Mouse (Mus musculus) intestine, embryonic 15.5 days (tissue): Measurements from ENCODE around the gene Pnpla7. TPM values are rescaled to one million over a fixed set of nuclear protein-coding genes. Genes with fewer than 3 reads are reported as not detected.
A peak's percentile ranks its signal among the peaks of the same experiment; 100 is the strongest.

ENCODE experiments used
- ATAC-seq: fragments of 200-750 bp; cut with Nextera tagmentation; 2 replicates; pipeline ENCODE4 v1.8.0; 2017; ENCODE audit warnings: moderate TSS enrichment, moderate library complexity
- H3K27ac ChIP-seq: fragments of 300-500 bp; sonication (generic); 2 replicates; pipeline ENCODE4 v1.5.1; 2015; ENCODE audit warnings: mild to moderate bottlenecking, inconsistent platforms
- H3K27me3 ChIP-seq: fragments of 300-500 bp; sonication (generic); replicated peaks from 2 replicates; pipeline ENCODE4 v1.6.1; 2015; ENCODE audit warnings: inconsistent platforms
- H3K36me3 ChIP-seq: fragments of 300-500 bp; sonication (generic); 2 replicates; pipeline ENCODE4 v1.6.1; 2015; ENCODE audit warnings: inconsistent platforms
- H3K4me1 ChIP-seq: fragments of 300-500 bp; sonication (generic); replicated peaks from 2 replicates; pipeline ENCODE4 v1.6.1; 2015; ENCODE audit warnings: inconsistent platforms
- H3K4me2 ChIP-seq: fragments of 300-500 bp; sonication (generic); replicated peaks from 2 replicates; pipeline ENCODE4 v1.6.1; 2015; ENCODE audit warnings: mild to moderate bottlenecking, inconsistent platforms
- H3K4me3 ChIP-seq: fragments of 300-500 bp; sonication (generic); replicated peaks from 2 replicates; pipeline ENCODE4 v1.5.1; 2015; ENCODE audit warnings: inconsistent platforms
- H3K9ac ChIP-seq: fragments of 300-500 bp; sonication (generic); 2 replicates; pipeline ENCODE4 v1.6.1; 2015; ENCODE audit warnings: inconsistent platforms
- H3K9me3 ChIP-seq: fragments of 300-500 bp; sonication (generic); 2 replicates; pipeline ENCODE4 v1.6.1; 2016; ENCODE audit warnings: inconsistent platforms
- whole genome bisulfite sequencing: fragments of 180-500 bp; shearing (Covaris S2); methylation state at CpG from one replicate; pipeline ENCODE4 v1.1.7; 2015; 5-methylcytosine and 5-hydroxymethylcytosine counted together
- polyA plus RNA-seq: library from polyadenylated mRNA; unstranded; fragments of >200 nt; fragmentation: Nextera tagmentation; extraction: Ambion mirVana; gene quantifications from 2 replicates; pipeline ENCODE4 v1.2.1, GENCODE M21; 2015

Gene Pnpla7
- polyA plus RNA-seq, 1 experiment from 2014 or later, result 7.7 TPM

DNA sequence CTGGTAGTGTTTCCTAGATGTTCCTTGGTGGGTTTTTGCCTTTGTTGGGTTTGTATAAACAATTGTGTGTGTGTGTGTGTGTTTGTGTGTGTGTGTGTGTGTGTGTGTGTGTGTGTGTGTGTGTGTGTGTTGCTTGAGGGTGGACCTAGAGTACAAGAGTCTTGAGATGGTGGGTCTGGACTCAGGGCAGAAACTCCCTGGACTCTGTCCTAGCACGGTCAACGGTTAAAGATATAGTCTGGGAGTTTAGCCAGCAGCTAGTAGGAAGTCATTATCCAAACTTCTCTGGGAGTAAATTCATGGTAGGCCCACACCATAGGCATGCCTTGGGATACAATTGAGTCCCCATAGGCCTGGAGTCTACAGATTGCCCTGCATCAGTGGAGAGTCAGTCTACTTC is 112.0 kb downstream of the Pnpla7 start:
- Histone ChIP-seq H3K27ac (no peak overlapping the region), H3K9me3 (no peaks in the 10 kb centered on the region), H3K9ac (no peak overlapping the region), H3K4me2 (no peak overlapping the region), H3K36me3 (no peaks in the 10 kb centered on the region), H3K27me3 (no peaks in the 10 kb centered on the region), H3K4me1 (no peaks in the 10 kb centered on the region), H3K4me3 (no peak overlapping the region)
- WGBS, result 85% methylated on average over 2 of the region's 2 CpGs
- ATAC-seq, result no peak

GRCm38 (mm10) chr2:25088636-25089035 is 112.8 kb downstream of the Pnpla7 start:
- no peak overlapping the region for H3K9ac ChIP-seq
- no peaks in the 10 kb centered on the region for H3K4me1 ChIP-seq
- no peaks in the 10 kb centered on the region for H3K9me3 ChIP-seq
- no peaks in the 10 kb centered on the region for H3K36me3 ChIP-seq
- no peak overlapping the region for H3K4me2 ChIP-seq
- no peak for ATAC-seq
- H3K27ac ChIP-seq, result no peak overlapping the region
- no peaks in the 10 kb centered on the region for H3K27me3 ChIP-seq
- 85% methylated on average over 3 of the region's 3 CpGs for WGBS
- no peak overlapping the region for H3K4me3 ChIP-seq

GRCm38 (mm10) chr2:25094785-25095108 is 118.9 kb downstream of the Pnpla7 start:
- Histone ChIP-seq H3K9ac (no peak overlapping the region), H3K27ac (0 out of 2 replicates have a peak overlapping the region, but pooled peaks have one; percentile 37), H3K4me1 (peaks cover 16% of the 10 kb centered on the region; the same call in 1 of the 2 replicates), H3K27me3 (no peaks in the 10 kb centered on the region), H3K4me2 (peak overlapping the region; percentile 59), H3K9me3 (no peaks in the 10 kb centered on the region), H3K4me3 (peak overlapping the region; percentile 30), H3K36me3 (no peaks in the 10 kb centered on the region)
- 46% methylated on average over 17 of the region's 17 CpGs for WGBS
- ATAC-seq, result peak; percentile 61

GRCm38 (mm10) chr2:25095109-25095850 is 119.4 kb downstream of the Pnpla7 start, which contains the start of gene Noxa1:
TSS of gene Noxa1 (minus strand) at chr2:25095149.
- 0 out of 2 replicates have a peak within 1 kb of the TSS, but pooled peaks have one; percentile 37 for H3K27ac ChIP-seq
- H3K4me1 ChIP-seq, result peaks cover 16% of the 10 kb centered on the region; the same call in 1 of the 2 replicates
- H3K9me3 ChIP-seq, result no peaks in the 10 kb centered on the region
- ATAC-seq, result peak; percentile 92
- H3K4me2 ChIP-seq, result peak within 1 kb of the TSS; percentile 59
- WGBS, result 40% methylated on average over 28 of the region's 28 CpGs
- H3K4me3 ChIP-seq, result peak within 1 kb of the TSS; percentile 30
- peak within 1 kb of the TSS; percentile 8; the same call in 1 of the 2 replicates for H3K9ac ChIP-seq
- H3K27me3 ChIP-seq, result no peaks in the 10 kb centered on the region
- no peaks in the 10 kb centered on the region for H3K36me3 ChIP-seq

GRCm38 (mm10) chr2:25098005-25098615 is 122.3 kb downstream of the Pnpla7 start:
- no peak for ATAC-seq
- no peaks in the 10 kb centered on the region for H3K36me3 ChIP-seq
- H3K9me3 ChIP-seq, result no peaks in the 10 kb centered on the region
- H3K4me2 ChIP-seq, result no peak overlapping the region
- H3K9ac ChIP-seq, result no peak overlapping the region
- 66% methylated on average over 3 of the region's 3 CpGs for WGBS
- H3K4me3 ChIP-seq, result no peak overlapping the region
- H3K27me3 ChIP-seq, result no peaks in the 10 kb centered on the region
- no peak overlapping the region for H3K27ac ChIP-seq
- H3K4me1 ChIP-seq, result peaks cover 16% of the 10 kb centered on the region; the same call in 1 of the 2 replicates

DNA sequence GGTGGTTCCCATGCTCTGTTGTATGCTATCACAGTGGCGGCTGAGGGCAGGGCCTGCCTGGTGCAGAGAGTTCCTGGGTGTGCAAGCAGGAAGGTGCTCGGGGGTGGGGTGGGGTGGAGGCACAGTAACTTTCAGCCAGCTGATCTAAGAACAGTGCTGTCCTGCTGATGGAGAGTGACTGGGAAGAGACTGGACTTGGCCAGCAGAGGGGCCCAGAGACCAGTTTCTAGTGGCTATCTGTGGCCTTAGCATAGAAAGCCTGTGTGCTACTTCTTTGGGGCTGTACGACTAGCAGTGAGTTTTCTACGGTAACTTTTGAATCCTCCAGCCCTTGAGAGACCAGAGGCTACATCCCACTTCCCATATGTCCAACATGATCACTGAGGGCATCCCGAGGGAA is 123.1 kb downstream of the Pnpla7 start:
- peak; percentile 17; the same call in 1 of the 2 replicates for ATAC-seq
- Histone ChIP-seq H3K27me3 (no peaks in the 10 kb centered on the region), H3K4me3 (no peak overlapping the region), H3K9me3 (no peaks in the 10 kb centered on the region), H3K27ac (no peak overlapping the region), H3K9ac (no peak overlapping the region), H3K36me3 (no peaks in the 10 kb centered on the region), H3K4me1 (peaks cover 16% of the 10 kb centered on the region; the same call in 1 of the 2 replicates), H3K4me2 (no peak overlapping the region)
- 46% methylated on average over 5 of the region's 5 CpGs for WGBS

- H3K27ac ChIP-seq, result no peak overlapping the region
- no peaks in the 10 kb centered on the region for H3K36me3 ChIP-seq
- no peak overlapping the region for H3K4me3 ChIP-seq
- peaks cover 15% of the 10 kb centered on the region; the same call in 1 of the 2 replicates for H3K4me1 ChIP-seq
- H3K9ac ChIP-seq, result no peak overlapping the region
- H3K27me3 ChIP-seq, result no peaks in the 10 kb centered on the region
- 77% methylated on average over 3 of the region's 3 CpGs for WGBS
- ATAC-seq, result no peak
- H3K9me3 ChIP-seq, result no peaks in the 10 kb centered on the region
- H3K4me2 ChIP-seq, result no peak overlapping the region
Measured at GRCm38 (mm10) chr2:25099703-25100102, 123.9 kb downstream of the Pnpla7 start.

Other genes starting within 250 kb of the Pnpla7 start
- 0.70 and 1.2 TPM in 2 replicates for gene Cacna1b, start 212.9 kb upstream of the Pnpla7 start, polyA plus RNA-seq
- gene Ehmt1, start 56.4 kb upstream of the Pnpla7 start, polyA plus RNA-seq, result 71.7 and 72.4 TPM in 2 replicates
- 79.2 and 90.8 TPM in 2 replicates for gene Arrdc1, start 40.8 kb upstream of the Pnpla7 start, polyA plus RNA-seq
- 13.8 and 16.5 TPM in 2 replicates for gene Zmynd19, start 26.2 kb upstream of the Pnpla7 start, polyA plus RNA-seq
- gene Dph7, start 13.6 kb upstream of the Pnpla7 start, polyA plus RNA-seq, result 21.8 and 24.0 TPM in 2 replicates
- 136 and 141 TPM in 2 replicates for gene Mrpl41, start 935 bp upstream of the Pnpla7 start, polyA plus RNA-seq
- gene Nsmf, start 78.3 kb downstream of the Pnpla7 start, polyA plus RNA-seq, result 48.8 and 50.6 TPM in 2 replicates
- 8.9 and 11.7 TPM in 2 replicates for gene Entpd8, start 104.3 kb downstream of the Pnpla7 start, polyA plus RNA-seq
- gene Noxa1, start 119.1 kb downstream of the Pnpla7 start, polyA plus RNA-seq, result 5.6 and 10.0 TPM in 2 replicates
- 14.3 and 19.3 TPM in 2 replicates for gene Nrarp, start 204.7 kb downstream of the Pnpla7 start, polyA plus RNA-seq
- gene Tor4a, start 220.9 kb downstream of the Pnpla7 start, polyA plus RNA-seq, result 16.4 and 18.5 TPM in 2 replicates
- 94.8 and 106 TPM in 2 replicates for gene Nelfb, start 235.5 kb downstream of the Pnpla7 start, polyA plus RNA-seq
- gene Stpg3, start 238.6 kb downstream of the Pnpla7 start, polyA plus RNA-seq, result not detected in 2 replicates
- gene Fam166a, start 242.7 kb downstream of the Pnpla7 start, polyA plus RNA-seq, result not detected in 2 replicates
- 600 and 657 TPM in 2 replicates for gene Tubb4b, start 248.7 kb downstream of the Pnpla7 start, polyA plus RNA-seq